Mouse (Mus musculus) cerebellum, postnatal 4 days (tissue): ENCODE results near the gene Scaper.
A peak's percentile ranks its signal among the peaks of the same experiment; 100 is the strongest.

Experiments
- DNase-seq, 2 experiments: peaks; one replicate each; pipeline ENCODE4 v3.0.0; 2022; ENCODE audit warnings: low spot score in 2 of 2, mixed read lengths in 1 of 2

Gene Scaper

GRCm38 (mm10) chr9:55937664-55938617 lies at the start of gene Scaper:
Gene Scaper (minus strand): TSS chr9:55938119.
- DNase-seq: peak; percentile 51 to 83

GRCm38 (mm10) chr9:55946819-55947218 lies 8.9 kb upstream of the Scaper start:
- peak in 1 of 2 experiments; percentile 3 for DNase-seq

GRCm38 (mm10) chr9:55941356-55941755 lies 3.4 kb upstream of the Scaper start:
- no peak for DNase-seq

DNA sequence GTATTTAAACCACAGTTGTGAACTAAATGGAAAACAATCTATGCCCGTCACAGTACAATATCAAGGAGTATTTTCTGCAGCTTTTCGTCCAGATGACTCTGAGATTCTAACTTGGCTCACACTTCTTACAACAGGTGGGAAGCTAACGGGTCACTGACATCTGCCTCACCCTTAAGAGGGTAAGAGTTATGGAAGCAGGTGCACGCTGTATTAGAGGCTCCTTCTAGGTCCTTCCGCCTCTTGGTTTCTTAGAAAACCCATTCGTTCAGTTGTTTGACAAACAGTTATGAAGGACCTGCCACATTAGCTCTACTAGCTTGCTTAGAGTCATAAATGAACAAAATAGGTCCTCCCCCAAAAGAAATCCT lies 683 bp upstream of the Scaper start:
- DNase-seq: no peak

- peak in 1 of 2 experiments; percentile 7 for DNase-seq
These were observed 675 bp downstream of the Scaper start for GRCm38 (mm10) chr9:55937224-55937663.

DNA sequence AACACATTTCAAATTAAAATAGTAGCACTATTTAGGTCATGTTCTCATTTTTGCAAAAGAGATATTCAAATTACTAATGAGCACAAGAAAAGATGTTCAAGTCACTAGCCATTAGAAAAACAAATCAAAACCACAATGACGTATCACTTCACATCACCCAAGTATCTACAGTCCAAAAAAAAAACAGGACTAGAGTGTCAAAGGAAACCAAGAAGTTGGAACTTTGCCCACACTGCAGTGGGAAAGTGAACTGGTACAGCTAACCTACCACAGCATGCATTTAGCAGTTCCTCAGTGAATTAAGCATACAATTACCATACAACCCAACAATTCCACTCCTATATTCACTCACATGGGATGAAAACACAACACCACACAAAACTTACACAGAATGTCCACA lies 5.4 kb downstream of the Scaper start:
- no peak for DNase-seq

DNA sequence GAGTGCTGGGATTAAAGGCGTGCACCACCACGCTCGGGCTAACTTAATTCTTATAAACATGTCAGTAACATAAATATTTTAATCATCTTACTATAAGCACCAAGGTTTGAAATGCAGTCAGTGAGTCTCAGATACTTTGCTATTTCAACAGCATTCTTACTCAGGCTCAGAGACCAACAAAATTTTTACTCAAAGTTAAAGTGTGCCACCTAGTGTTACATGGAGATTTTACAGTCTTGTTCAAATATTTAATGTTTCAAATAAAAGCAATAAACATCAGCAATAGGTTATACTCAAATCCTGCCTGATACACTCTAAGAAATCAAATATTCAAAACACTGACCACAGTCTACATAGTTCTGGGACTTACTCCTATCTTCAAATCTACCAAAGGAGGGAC lies 19.3 kb downstream of the Scaper start:
- DNase-seq: no peak

GRCm38 (mm10) chr9:55916751-55917150 lies 21.2 kb downstream of the Scaper start:
- no peak for DNase-seq

DNA sequence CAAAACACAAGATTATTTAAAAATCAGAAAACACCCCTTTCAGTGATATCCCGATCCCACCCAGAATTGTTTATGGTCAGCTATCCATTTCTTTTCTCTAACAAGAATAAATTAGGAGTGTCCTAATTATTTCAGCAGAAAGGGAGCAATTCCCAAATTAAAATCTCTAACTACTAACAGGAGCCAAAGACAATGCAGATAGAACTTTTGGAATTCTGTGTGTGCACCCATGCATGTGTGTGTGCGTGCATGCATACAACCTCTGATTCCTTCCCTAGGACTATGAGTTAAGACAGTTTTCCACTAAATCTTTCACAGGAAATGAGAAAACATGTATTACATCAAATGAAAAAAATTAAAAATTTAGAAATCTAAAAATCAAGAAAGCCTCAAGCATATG lies 26.4 kb downstream of the Scaper start:
- no peak for DNase-seq

- DNase-seq: no peak
These were observed 35.0 kb downstream of the Scaper start for GRCm38 (mm10) chr9:55902964-55903363.

DNA sequence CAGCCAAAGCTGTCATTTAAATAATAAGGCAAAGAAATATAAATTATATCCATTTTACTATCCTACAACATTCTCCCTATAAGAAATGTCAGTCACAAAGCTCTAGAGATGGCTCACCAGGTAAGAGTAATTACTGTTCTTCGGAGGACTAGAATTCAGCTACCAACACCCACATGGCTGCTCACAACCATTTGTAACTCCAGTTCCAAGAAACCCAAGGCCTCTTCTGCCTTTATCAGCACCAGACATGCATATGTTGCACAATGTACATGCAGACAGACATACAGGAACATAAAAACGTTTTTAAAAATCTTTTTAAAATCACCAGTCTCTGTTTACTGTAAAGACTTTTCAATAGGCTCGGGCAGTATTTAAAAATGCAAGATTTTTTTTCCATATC lies 36.3 kb downstream of the Scaper start:
- DNase-seq: no peak

GRCm38 (mm10) chr9:55900531-55900930 lies 37.4 kb downstream of the Scaper start:
- no peak for DNase-seq

- DNase-seq: no peak
These were observed 59.9 kb downstream of the Scaper start for GRCm38 (mm10) chr9:55878066-55878465.

DNA sequence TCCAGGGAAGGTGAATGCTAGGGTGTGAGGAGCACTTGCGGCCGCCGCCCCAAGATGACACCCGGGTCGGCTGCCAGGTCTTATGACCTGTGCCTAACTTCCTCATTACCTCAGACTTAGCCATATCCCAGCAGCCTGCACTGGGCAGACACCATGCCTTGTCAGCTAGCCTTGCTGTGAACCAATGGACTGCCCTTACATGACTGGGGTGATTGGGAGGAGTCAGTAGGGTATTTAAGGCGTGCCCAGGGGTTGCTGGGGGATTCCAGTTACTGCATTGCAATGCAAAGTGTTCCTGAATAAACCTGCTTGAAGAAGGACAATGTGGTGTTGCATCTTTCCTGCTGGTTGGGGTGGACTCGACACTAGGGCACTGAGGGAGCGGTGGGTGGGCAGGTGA lies 148.5 kb downstream of the Scaper start:
- DNase-seq: no peak

- no peak for DNase-seq
These were observed 225.9 kb downstream of the Scaper start for GRCm38 (mm10) chr9:55712016-55712415.

DNA sequence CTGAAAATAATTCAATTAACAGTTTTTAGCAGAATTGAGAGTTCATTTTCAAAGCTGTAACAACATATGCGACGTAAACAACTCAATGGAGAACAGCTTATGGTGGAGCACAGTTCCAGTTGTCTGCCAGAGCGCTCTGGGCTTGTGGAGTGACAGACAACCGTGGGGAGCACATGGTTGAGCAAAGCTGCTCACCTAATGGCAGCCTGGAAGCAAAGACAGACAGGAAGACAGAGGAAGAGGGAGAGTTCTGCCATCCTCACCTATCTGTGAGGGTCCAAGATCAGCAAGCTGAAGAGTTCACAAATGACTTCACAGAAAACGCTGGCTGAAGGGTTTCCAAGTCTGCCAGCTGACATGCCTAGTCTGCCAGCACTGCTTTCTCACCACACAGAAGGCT lies 227.4 kb downstream of the Scaper start:
- no peak for DNase-seq

GRCm38 (mm10) chr9:55706603-55707002 lies 231.3 kb downstream of the Scaper start:
- no peak for DNase-seq

DNA sequence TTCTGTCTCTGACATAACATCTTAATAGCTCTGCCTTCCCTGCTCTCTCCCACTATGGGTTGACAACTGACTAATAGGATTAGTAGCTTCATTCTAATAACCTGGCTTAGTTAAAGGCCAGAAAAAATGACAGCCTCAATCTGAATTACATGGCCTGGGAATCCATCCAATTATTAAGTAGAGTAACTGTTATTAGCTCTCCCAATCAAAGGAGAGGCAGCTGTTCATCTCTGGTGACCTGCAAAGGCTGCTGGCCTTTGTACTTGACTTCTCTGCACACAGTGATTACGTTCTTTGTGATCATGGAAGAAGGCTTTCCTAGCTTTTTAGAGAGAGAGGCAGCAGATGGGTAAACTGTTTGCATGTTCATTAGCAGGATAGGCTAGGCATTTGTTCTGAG lies 242.6 kb downstream of the Scaper start:
- DNase-seq: no peak

DNA sequence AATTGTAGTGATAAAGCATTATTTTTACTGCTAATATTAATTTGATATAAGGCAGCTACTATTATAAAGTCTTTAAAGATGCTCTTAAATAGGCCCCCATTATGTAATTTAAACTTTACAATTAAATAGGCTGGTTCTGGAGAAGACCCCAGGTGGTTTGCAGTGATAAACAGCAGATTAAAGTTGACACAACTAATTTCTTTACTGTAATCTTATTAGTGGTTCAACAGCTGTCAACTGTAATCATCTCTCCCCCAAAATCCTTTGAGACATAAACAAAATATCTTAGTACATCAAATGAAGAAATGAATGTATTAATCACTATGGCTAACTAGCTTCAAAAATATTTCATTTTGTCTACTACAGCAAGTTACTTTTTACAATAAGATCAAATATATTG lies 260.8 kb downstream of the Scaper start:
- no peak for DNase-seq

DNA sequence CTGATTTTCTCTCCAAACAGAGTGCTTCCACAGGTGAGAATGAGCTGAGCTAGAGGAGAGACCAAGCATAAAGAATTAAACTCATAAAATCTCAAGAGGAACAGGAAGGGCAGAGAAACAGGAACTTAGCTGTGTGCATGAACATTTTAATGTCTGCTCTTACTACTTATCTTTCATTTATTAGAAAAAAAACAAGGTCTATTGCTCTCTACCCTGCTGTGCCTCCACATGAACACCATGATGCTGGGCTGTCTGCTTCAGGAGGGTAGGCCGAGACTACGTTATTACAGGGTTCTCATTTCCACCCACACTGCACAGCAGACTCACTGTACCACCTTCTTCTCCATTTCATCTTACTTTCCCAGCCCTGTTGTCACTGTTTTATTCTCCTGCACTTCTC lies 291.5 kb downstream of the Scaper start:
- DNase-seq: no peak

DNA sequence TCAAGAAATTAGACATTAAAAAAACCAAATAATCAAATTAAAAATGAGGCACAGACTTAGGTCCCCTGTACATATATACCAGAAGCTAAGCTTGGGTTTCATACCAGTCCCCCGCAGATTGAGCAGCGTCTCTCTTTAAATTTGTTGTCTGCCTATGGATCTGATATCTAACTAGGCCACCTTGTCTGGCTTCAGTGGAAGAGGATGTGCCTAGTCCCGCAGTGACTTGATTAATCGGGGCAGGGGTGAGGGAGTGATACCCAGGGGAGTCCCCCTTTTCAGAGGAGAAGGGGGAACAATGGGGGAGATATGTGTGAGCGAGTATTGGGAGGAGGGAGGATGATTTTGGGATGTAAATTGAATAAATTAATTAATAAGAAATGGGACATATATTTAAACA lies 310.9 kb downstream of the Scaper start:
- DNase-seq: no peak

DNA sequence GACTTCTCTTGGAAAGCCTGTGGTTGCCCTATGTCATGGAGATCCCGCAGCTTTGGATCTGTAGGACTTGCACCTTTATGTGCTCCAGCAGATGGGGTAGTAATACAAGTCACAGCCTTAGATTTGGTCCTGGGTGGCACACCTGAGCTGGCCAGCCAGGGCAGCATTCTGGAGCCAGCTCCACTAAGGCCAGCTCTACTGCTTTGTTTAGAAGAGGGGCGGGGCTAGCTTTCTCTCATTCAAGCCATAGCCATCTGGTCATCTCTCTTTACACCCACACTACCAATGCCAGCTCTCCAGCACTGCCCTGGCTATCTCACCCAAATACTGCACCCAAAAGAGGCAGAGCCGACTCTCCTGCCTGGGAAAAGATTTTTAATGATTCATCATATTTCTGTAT lies 323.2 kb downstream of the Scaper start:
- no peak for DNase-seq

DNA sequence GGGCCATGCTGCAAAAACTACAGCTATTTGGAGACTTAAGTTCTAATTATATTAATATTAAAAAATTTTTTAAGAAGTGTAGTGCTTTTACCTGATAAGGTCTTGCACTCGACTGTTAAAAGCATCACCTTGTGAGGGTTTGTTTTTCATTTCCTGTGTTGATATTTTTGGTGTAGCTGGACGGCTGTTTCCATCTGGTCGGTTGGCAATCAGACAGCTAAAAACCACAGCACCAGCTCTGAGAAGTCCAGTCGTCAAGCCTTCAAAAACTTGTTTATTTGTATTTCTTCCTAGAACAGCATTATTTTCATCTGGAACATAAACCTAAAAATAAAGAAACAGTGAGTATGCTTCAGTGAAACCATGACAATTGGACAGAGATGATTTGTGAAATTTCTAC lies 328.2 kb downstream of the Scaper start:
- DNase-seq: no peak
